Mouse (Mus musculus): Measurements from ENCODE around the gene Etl4. TPM values are rescaled to one million over a fixed set of nuclear protein-coding genes. Genes with fewer than 3 reads are reported as not detected.

Gene Etl4
- polyA plus RNA-seq, 2 experiments, result 38.3 to 44.9 TPM

DNA sequence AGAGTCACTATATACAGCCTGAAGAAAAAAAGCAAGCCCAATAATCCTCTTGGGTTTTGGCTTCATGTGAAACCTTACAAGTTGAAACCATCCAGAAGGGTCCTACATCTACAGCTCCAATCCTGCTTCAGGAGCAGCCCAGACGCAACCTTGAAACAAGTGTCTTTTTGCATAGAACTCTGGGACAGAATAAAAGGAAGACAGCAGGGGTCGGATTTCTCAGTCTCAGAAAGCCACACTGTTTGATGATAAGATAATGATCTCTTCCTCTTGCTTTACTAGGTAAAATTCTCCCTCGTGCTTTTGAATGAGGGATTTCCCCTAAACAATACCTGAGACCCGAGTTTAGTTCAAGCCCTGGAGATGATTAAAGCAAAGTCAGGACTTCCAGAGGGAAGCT, 385.0 kb downstream of the Etl4 start:
- H3K27ac ChIP-seq (replicated peaks; ENCODE audit: low read depth, low read length), result no peak overlapping the region
- WGBS, result 17% methylated on average over 4 of the region's 4 CpGs
- no peaks in the 10 kb centered on the region for H3K9me3 ChIP-seq (ENCODE audit: control insufficient read depth, low read length)
- no peak overlapping the region for H3K4me2 ChIP-seq (replicated peaks; ENCODE audit: low read depth, low read length, severe bottlenecking)
- H3K9ac ChIP-seq (ENCODE audit: low read depth, low read length, severe bottlenecking), result no peak overlapping the region
- no peaks in the 10 kb centered on the region for H3K36me3 ChIP-seq (ENCODE audit: control insufficient read depth, insufficient read depth, low read length)
- H3K4me3 ChIP-seq (replicated peaks; ENCODE audit: low read length), result no peak overlapping the region
- ATAC-seq (ENCODE audit: low FRiP score, low read depth), result no peak
- peaks cover 5% of the 10 kb centered on the region; the same call in 1 of the 2 replicates for H3K4me1 ChIP-seq (ENCODE audit: control insufficient read depth, insufficient read depth, low read length)
- H3K27me3 ChIP-seq (ENCODE audit: control insufficient read depth, insufficient read depth, low read length), result no peaks in the 10 kb centered on the region
- DNase-seq (ENCODE audit: low spot score), result no peak
- TF ChIP-seq POLR2A (IDR thresholded peaks at IDR 0.05; ENCODE audit: borderline replicate concordance, extremely low read depth, insufficient read depth, insufficient read length), result no peak

DNA sequence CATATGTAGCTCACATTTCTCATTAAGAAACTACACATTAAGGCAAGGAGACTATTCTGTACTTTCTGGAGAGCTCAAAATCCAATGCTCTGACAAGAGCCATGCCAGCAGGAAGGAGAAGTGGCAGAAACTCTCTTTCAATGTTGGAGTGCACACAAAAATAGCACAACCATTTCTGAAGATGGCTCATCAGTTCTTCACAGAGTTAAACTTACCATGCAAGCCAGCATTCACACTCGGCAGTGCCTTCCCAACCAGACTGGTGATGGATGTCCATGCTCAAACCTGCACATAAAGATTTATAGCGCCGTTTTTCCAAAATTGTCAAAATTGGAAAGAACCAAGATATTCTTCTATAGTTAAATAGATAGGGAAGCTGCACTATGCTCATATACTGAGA, 392.9 kb downstream of the Etl4 start:
- Histone ChIP-seq H3K4me3 (replicated peaks; ENCODE audit: low read length) (no peak overlapping the region), H3K4me2 (replicated peaks; ENCODE audit: low read depth, low read length, severe bottlenecking) (no peak overlapping the region), H3K27ac (replicated peaks; ENCODE audit: low read depth, low read length) (no peak overlapping the region), H3K27me3 (ENCODE audit: control insufficient read depth, insufficient read depth, low read length) (no peaks in the 10 kb centered on the region), H3K4me1 (ENCODE audit: control insufficient read depth, insufficient read depth, low read length) (no peaks in the 10 kb centered on the region), H3K36me3 (ENCODE audit: control insufficient read depth, insufficient read depth, low read length) (no peaks in the 10 kb centered on the region), H3K9me3 (ENCODE audit: control insufficient read depth, low read length) (no peaks in the 10 kb centered on the region), H3K9ac (ENCODE audit: low read depth, low read length, severe bottlenecking) (no peak overlapping the region)
- no peak for TF ChIP-seq POLR2A (IDR thresholded peaks at IDR 0.05; ENCODE audit: borderline replicate concordance, extremely low read depth, insufficient read depth, insufficient read length)
- no peak for DNase-seq (ENCODE audit: low spot score)
- WGBS, result 89% methylated on average over 3 of the region's 3 CpGs
- ATAC-seq (ENCODE audit: low FRiP score, low read depth), result no peak

DNA sequence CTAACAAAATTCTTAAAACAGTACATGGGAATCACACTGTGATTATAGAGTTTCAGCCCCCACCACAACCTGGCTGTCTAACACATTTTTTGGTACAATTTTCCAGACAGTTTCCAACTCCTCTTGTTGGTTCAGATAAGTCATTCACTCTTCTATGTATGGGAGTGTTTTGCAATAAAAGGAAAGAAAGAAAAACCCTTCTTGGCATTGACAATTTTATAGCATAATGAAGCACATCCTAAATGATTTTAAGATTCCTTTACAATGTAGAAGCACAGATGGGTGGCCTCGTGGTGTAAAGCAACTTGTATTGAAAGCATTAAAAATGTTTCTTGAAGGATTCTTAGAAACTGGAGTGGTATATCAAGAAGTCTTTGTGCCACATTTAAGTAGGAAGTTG, 415.4 kb downstream of the Etl4 start:
- no peak overlapping the region for H3K4me2 ChIP-seq (replicated peaks; ENCODE audit: low read depth, low read length, severe bottlenecking)
- WGBS, result 41% methylated on average over 1 of the region's 1 CpGs
- no peaks in the 10 kb centered on the region for H3K4me1 ChIP-seq (ENCODE audit: control insufficient read depth, insufficient read depth, low read length)
- H3K36me3 ChIP-seq (ENCODE audit: control insufficient read depth, insufficient read depth, low read length), result no peaks in the 10 kb centered on the region
- no peaks in the 10 kb centered on the region for H3K9me3 ChIP-seq (ENCODE audit: control insufficient read depth, low read length)
- ATAC-seq (ENCODE audit: low FRiP score, low read depth) (no peak), DNase-seq (ENCODE audit: low spot score) (no peak)
- TF ChIP-seq POLR2A (IDR thresholded peaks at IDR 0.05; ENCODE audit: borderline replicate concordance, extremely low read depth, insufficient read depth, insufficient read length), result no peak
- no peak overlapping the region for H3K4me3 ChIP-seq (replicated peaks; ENCODE audit: low read length)
- no peak overlapping the region for H3K9ac ChIP-seq (ENCODE audit: low read depth, low read length, severe bottlenecking)
- H3K27ac ChIP-seq (replicated peaks; ENCODE audit: low read depth, low read length), result no peak overlapping the region
- H3K27me3 ChIP-seq (ENCODE audit: control insufficient read depth, insufficient read depth, low read length), result no peaks in the 10 kb centered on the region

DNA sequence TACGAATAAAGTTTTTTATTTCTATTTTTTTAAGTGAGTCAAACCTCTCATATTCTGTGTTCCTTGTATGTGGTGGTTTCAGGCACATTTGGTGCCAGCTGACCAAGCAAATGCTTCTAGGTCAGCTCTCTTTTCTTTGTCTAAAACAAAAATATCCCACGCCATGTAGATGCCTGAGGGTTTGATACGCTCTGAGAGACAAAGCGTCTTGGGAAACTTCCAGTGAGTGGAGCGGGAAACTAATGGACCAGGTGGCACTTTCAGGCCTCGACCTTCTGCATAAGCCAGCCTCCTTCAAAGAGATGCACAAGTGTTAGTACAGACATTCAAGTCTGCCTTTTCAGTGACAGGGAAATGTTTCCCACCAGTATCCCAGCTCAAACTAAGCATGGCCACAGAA, 426.6 kb downstream of the Etl4 start:
- H3K4me2 ChIP-seq (replicated peaks; ENCODE audit: low read depth, low read length, severe bottlenecking), result no peak overlapping the region
- DNase-seq (ENCODE audit: low spot score) (no peak), ATAC-seq (ENCODE audit: low FRiP score, low read depth) (no peak)
- no peak overlapping the region for H3K4me3 ChIP-seq (replicated peaks; ENCODE audit: low read length)
- WGBS, result 79% methylated on average over 6 of the region's 6 CpGs
- H3K27ac ChIP-seq (replicated peaks; ENCODE audit: low read depth, low read length), result no peak overlapping the region
- no peaks in the 10 kb centered on the region for H3K9me3 ChIP-seq (ENCODE audit: control insufficient read depth, low read length)
- peaks cover 3% of the 10 kb centered on the region; the same call in 1 of the 2 replicates for H3K4me1 ChIP-seq (ENCODE audit: control insufficient read depth, insufficient read depth, low read length)
- no peaks in the 10 kb centered on the region for H3K27me3 ChIP-seq (ENCODE audit: control insufficient read depth, insufficient read depth, low read length)
- TF ChIP-seq POLR2A (IDR thresholded peaks at IDR 0.05; ENCODE audit: borderline replicate concordance, extremely low read depth, insufficient read depth, insufficient read length), result no peak
- no peak overlapping the region for H3K9ac ChIP-seq (ENCODE audit: low read depth, low read length, severe bottlenecking)
- H3K36me3 ChIP-seq (ENCODE audit: control insufficient read depth, insufficient read depth, low read length), result no peaks in the 10 kb centered on the region

DNA sequence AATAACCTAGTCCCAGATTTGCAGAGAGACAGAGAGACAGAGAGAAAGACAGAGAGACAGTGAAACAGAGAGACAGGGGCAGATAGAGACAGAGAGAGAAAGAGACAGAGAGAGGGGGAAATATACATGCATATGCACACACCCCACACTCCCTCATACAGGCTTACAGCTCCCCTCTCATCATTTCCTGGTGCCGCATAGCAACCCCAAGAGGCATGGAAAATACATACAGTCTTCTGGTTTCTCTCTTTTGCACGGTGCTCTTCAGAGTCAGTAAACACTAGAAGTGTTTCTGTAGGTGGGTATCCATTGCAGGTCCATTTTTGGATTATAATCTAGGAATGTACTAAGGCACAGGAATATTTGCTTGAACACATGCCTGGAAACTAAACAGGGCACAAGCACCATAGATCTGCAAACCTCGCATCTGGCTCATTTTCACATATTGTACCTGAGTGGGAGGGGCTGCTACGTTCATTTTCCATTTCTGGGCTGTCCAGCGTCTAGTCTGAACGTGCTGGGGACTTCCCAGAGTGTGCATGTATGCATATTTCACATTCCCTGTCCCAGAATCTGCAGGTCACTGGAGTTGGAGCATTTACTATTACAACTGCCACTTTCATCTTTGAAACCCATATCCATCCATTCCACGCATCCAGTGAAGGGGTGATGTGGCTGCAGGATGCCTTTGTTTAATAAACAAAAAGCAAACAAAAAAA, 429.6 kb downstream of the Etl4 start:
- TF ChIP-seq POLR2A (IDR thresholded peaks at IDR 0.05; ENCODE audit: borderline replicate concordance, extremely low read depth, insufficient read depth, insufficient read length), result no peak
- Histone ChIP-seq H3K27me3 (ENCODE audit: control insufficient read depth, insufficient read depth, low read length) (no peaks in the 10 kb centered on the region), H3K4me3 (replicated peaks; ENCODE audit: low read length) (no peak overlapping the region), H3K4me1 (ENCODE audit: control insufficient read depth, insufficient read depth, low read length) (peaks cover 3% of the 10 kb centered on the region; the same call in 1 of the 2 replicates), H3K27ac (replicated peaks; ENCODE audit: low read depth, low read length) (no peak overlapping the region), H3K9me3 (ENCODE audit: control insufficient read depth, low read length) (no peaks in the 10 kb centered on the region), H3K36me3 (ENCODE audit: control insufficient read depth, insufficient read depth, low read length) (no peaks in the 10 kb centered on the region), H3K9ac (ENCODE audit: low read depth, low read length, severe bottlenecking) (0 out of 2 replicates have a peak overlapping the region, but pooled peaks have one; percentile 14), H3K4me2 (replicated peaks; ENCODE audit: low read depth, low read length, severe bottlenecking) (peak overlapping the region; percentile 28)
- DNase-seq (ENCODE audit: low spot score), result no peak
- 58% methylated on average over 7 of the region's 7 CpGs for WGBS
- ATAC-seq (ENCODE audit: low FRiP score, low read depth), result no peak

All from limb, embryonic 14.5 days (tissue).